Mouse (Mus musculus) intestine, embryonic 15.5 days (tissue): ENCODE data around the gene Slc5a3. TPM values are rescaled to one million over a fixed set of nuclear protein-coding genes. Genes with fewer than 3 reads are reported as not detected.

ENCODE experiments used
- ATAC-seq: fragments of 200-750 bp; cut with Nextera tagmentation; 2 replicates; pipeline ENCODE4 v1.8.0; 2017; ENCODE audit warnings: moderate TSS enrichment, moderate library complexity
- H3K27ac ChIP-seq: fragments of 300-500 bp; sonication (generic); 2 replicates; pipeline ENCODE4 v1.5.1; 2015; ENCODE audit warnings: mild to moderate bottlenecking, inconsistent platforms
- H3K27me3 ChIP-seq: fragments of 300-500 bp; sonication (generic); replicated peaks from 2 replicates; pipeline ENCODE4 v1.6.1; 2015; ENCODE audit warnings: inconsistent platforms
- H3K36me3 ChIP-seq: fragments of 300-500 bp; sonication (generic); 2 replicates; pipeline ENCODE4 v1.6.1; 2015; ENCODE audit warnings: inconsistent platforms
- H3K4me1 ChIP-seq: fragments of 300-500 bp; sonication (generic); replicated peaks from 2 replicates; pipeline ENCODE4 v1.6.1; 2015; ENCODE audit warnings: inconsistent platforms
- H3K4me2 ChIP-seq: fragments of 300-500 bp; sonication (generic); replicated peaks from 2 replicates; pipeline ENCODE4 v1.6.1; 2015; ENCODE audit warnings: mild to moderate bottlenecking, inconsistent platforms
- H3K4me3 ChIP-seq: fragments of 300-500 bp; sonication (generic); replicated peaks from 2 replicates; pipeline ENCODE4 v1.5.1; 2015; ENCODE audit warnings: inconsistent platforms
- H3K9ac ChIP-seq: fragments of 300-500 bp; sonication (generic); 2 replicates; pipeline ENCODE4 v1.6.1; 2015; ENCODE audit warnings: inconsistent platforms
- H3K9me3 ChIP-seq: fragments of 300-500 bp; sonication (generic); 2 replicates; pipeline ENCODE4 v1.6.1; 2016; ENCODE audit warnings: inconsistent platforms
- WGBS: fragments of 180-500 bp; shearing (Covaris S2); methylation state at CpG from one replicate; pipeline ENCODE4 v1.1.7; 2015; 5-methylcytosine and 5-hydroxymethylcytosine counted together
- polyA plus RNA-seq: library from polyadenylated mRNA; unstranded; fragments of >200 nt; fragmentation: Nextera tagmentation; extraction: Ambion mirVana; gene quantifications from 2 replicates; pipeline ENCODE4 v1.2.1, GENCODE M21; 2015

Gene Slc5a3
- polyA plus RNA-seq, 1 experiment from 2014 or later, result 4.4 TPM

- 95% methylated on average over 15 of the region's 15 CpGs for WGBS
- Histone ChIP-seq H3K27me3 (no peaks in the 10 kb centered on the region), H3K4me2 (no peak overlapping the region), H3K27ac (no peak overlapping the region), H3K4me3 (no peak overlapping the region), H3K4me1 (no peaks in the 10 kb centered on the region), H3K9me3 (no peaks in the 10 kb centered on the region), H3K36me3 (no peaks in the 10 kb centered on the region), H3K9ac (no peak overlapping the region)
- ATAC-seq, result no peak
Observed at GRCm38 (mm10) chr16:92136275-92136674, 78.2 kb downstream of the Slc5a3 start.

Other genes with a start within 250 kb of the Slc5a3 start
- 105 and 107 TPM in 2 replicates for gene Mrps6, start 52 bp upstream of the Slc5a3 start, polyA plus RNA-seq
- not detected in 2 replicates for gene Gm49711, start within 50 bp of the Slc5a3 start, polyA plus RNA-seq
- 0.37 TPM in 1 of 2 replicates, not detected in the other for gene Kcne2, start 234.1 kb downstream of the Slc5a3 start, polyA plus RNA-seq
- 110 and 128 TPM in 2 replicates for gene Smim11, start 243.0 kb downstream of the Slc5a3 start, polyA plus RNA-seq